Mouse (Mus musculus) testis, adult 10 weeks (tissue): ENCODE measurements around the gene Rhob. TPM values are rescaled to one million over a fixed set of nuclear protein-coding genes. Genes with fewer than 3 reads are reported as not detected.

Source experiments
- polyA plus RNA-seq: library from polyadenylated mRNA; stranded (reverse); fragments of 350-450 nt; fragmentation: Illumina TruSeq; extraction: RNeasy Lipid Tissue Mini Kit (QIAGEN cat#74804); gene quantifications from one replicate; pipeline ENCODE4 v1.2.3, GENCODE M21; 2014; ENCODE audit warnings: low read depth, low replicate concordance

The Rhob gene
- polyA plus RNA-seq: 14.2 TPM

DNA sequence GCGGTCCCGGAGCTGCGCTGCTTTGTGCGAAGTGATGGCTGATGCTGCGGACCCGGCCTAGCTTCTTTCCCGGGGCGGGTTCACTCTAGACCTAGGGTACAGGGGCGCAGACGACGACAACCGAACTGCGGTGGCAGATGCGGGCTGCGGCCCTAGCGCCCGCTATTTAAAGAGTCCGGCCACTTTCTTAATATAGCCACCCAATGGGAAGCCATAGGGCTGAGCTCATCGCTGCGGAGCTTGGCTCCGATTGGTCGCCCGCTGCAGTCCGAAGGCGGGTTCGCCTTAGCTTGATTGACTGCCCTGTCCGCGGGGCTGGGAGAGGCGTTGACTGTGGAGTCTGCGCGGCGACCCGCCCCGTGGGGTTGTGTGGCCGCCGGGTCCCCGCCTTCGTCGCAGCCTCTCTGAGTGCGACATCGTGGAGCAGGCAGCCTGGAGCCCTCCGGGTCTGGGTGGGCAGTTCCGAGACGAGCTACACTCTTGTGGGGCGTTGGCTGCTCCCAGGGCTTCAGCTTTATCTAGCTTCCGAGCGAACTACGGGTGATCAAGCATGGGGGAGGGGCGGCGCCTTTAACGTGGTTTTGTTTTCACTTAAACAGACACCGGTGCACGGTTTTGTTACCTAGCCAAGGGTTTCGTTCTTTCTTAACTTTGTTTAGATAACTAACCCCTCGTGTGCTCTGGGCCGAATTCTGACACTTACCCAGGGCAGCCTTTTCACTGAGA, at the start of gene Rhob:
Gene Rhob, minus strand, starts transcription at position 139 of the 726 bp plus-strand sequence.

Other genes starting within 250 kb of the Rhob start
- gene Gdf7, start 198.1 kb downstream of the Rhob start, polyA plus RNA-seq: not detected
- gene Hs1bp3, start 186.6 kb downstream of the Rhob start, polyA plus RNA-seq: 0.39 TPM
- 0.59 TPM for gene Slc7a15, start 99.1 kb upstream of the Rhob start, polyA plus RNA-seq
- 129 TPM for gene Pum2, start 174.1 kb upstream of the Rhob start, polyA plus RNA-seq